19 mouse cellular contexts compared by ENCODE assay signal in genomic region chrX:47068476-47068875, GRCm38 (mm10).
DNase-seq lines count a peak whose midpoint lies in the region.
"Had no signal": no experiment of that assay in that cellular context is flagged by ENCODE, and none has a peak within 500 bp of the region (broad histone marks: within the 10 kb centered on the region; RNA-seq: fewer than 3 reads in every experiment).

No protein-coding gene starts in this region.

- peak; percentile 33 to 45 for DNase-seq in cerebellum, postnatal 14 days
- no peak for DNase-seq in cerebellum, adult 18-20 months
- DNase-seq in layer of hippocampus, adult 11-12 months (ENCODE audit: low spot score), result peak; percentile 2
- DNase-seq in layer of hippocampus, adult 9-10 months (ENCODE audit: low spot score), result no peak
- peak; percentile 6 for DNase-seq in right cerebral cortex, adult 18-20 months
- DNase-seq in right cerebral cortex, postnatal 10 days (ENCODE audit: low spot score in 2 of 2), result no peak
- no peak for DNase-seq in lung, adult 18-20 months
- DNase-seq: adrenal gland, adult 8-10 months; cerebellum, adult 11 months; cerebellum, adult 9-11 months; embryo, embryonic 11 days; gastrocnemius, postnatal 14 days; kidney, adult 8-10 months; kidney, postnatal 4 days; liver, embryonic 13.5 days; lung, adult 2 months; lung, postnatal 10 days; retina, postnatal 1 day; thymus, postnatal 4 days had no signal

Comparison
In these comparisons a context has a peak if more than half of its experiments do, and no peak if none do; other contexts are left out.
1. DNase-seq: peak in cerebellum, postnatal 14 days (2 of 2), layer of hippocampus, adult 11-12 months (single experiment) and right cerebral cortex, adult 18-20 months (single experiment); none in cerebellum, adult 18-20 months (0 of 2), layer of hippocampus, adult 9-10 months (single experiment), right cerebral cortex, postnatal 10 days (0 of 2) and lung, adult 18-20 months (0 of 2).